Mouse (Mus musculus) forebrain, embryonic 14.5 days (tissue): ENCODE data around the gene Gm29423. TPM values are rescaled to one million over a fixed set of nuclear protein-coding genes. Genes with fewer than 3 reads are reported as not detected.
"Not testable (repeated sequence)": the region's sequence is repeated elsewhere in the genome, so short reads cannot be mapped to it uniquely, and the experiment has no call there.

Experiments
- ATAC-seq: fragments of 200-750 bp; cut with Nextera tagmentation; 2 replicates; pipeline ENCODE4 v1.8.0; 2017; ENCODE audit warnings: mild to moderate bottlenecking, moderate library complexity
- DNase-seq: peaks from one replicate; pipeline ENCODE4 v3.0.0-alpha.2; 2015; ENCODE audit warnings: low spot score
- H3K27ac ChIP-seq: fragments of 300-500 bp; sonication (generic); 2 replicates; pipeline ENCODE4 v1.5.1; 2014; ENCODE audit warnings: low read depth, mild to moderate bottlenecking, control low read depth, low read length, moderate library complexity
- H3K27me3 ChIP-seq: fragments of 300-500 bp; sonication (generic); replicated peaks from 2 replicates; pipeline ENCODE4 v1.6.1; 2014; ENCODE audit warnings: low read length, control low read depth, mixed read lengths; ENCODE audit not compliant: control insufficient read depth, insufficient read depth
- H3K36me3 ChIP-seq: fragments of 300-500 bp; sonication (generic); 2 replicates; pipeline ENCODE4 v1.6.1; 2014; ENCODE audit warnings: low read length, control low read depth; ENCODE audit not compliant: control insufficient read depth, insufficient read depth
- H3K4me1 ChIP-seq: fragments of 300-500 bp; sonication (generic); 2 replicates; pipeline ENCODE4 v1.6.1; 2014; ENCODE audit warnings: antibody characterized with exemption, low read length, control low read depth; ENCODE audit not compliant: control insufficient read depth, insufficient read depth
- H3K4me2 ChIP-seq: fragments of 300-500 bp; sonication (generic); 2 replicates; pipeline ENCODE4 v1.6.1; 2014; ENCODE audit warnings: mild to moderate bottlenecking, control low read depth, low read length
- H3K4me3 ChIP-seq: fragments of 300-500 bp; sonication (generic); 2 replicates; pipeline ENCODE4 v1.5.1; 2014; ENCODE audit warnings: low read depth, low read length, control low read depth
- H3K9ac ChIP-seq: fragments of 300-500 bp; sonication (generic); 2 replicates; pipeline ENCODE4 v1.6.1; 2014; ENCODE audit warnings: mild to moderate bottlenecking, low read length, control low read depth, moderate library complexity
- H3K9me3 ChIP-seq: fragments of 300-500 bp; sonication (generic); replicated peaks from 2 replicates; pipeline ENCODE4 v1.6.1; 2016; ENCODE audit warnings: low read length, control low read depth, mixed read lengths; ENCODE audit not compliant: control insufficient read depth
- WGBS: fragments of 180-500 bp; shearing (Covaris S2); extraction: QIAGEN DNeasy Blood & Tissue Kit; methylation state at CpG from one replicate; pipeline ENCODE4 v1.1.7; 2014; 5-methylcytosine and 5-hydroxymethylcytosine counted together
- polyA plus RNA-seq: library from polyadenylated mRNA; unstranded; fragments of >200 nt; fragmentation: Nextera tagmentation; extraction: Ambion mirVana; gene quantifications from 2 replicates; pipeline ENCODE4 v1.2.1, GENCODE M21; 2014

Gene Gm29423
- polyA plus RNA-seq: not detected in 2 replicates

DNA sequence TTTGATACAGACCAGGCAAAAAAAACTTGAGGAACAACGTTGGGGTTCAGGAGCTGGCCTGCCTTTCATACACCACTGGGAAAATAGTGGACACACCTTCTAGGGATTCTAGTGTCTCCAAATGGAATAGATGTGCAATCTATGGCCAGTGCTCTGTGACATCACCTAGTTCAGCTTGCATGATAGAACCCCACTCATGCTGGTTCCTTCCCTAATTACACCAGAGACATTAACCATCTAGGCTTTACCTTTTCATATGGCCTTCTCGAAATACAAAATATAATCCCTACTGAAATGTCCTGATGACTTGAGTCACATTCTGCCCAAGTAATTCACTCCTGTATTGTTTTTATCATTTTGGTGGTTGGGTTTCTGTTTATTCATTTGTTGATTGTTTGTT is at the start of gene Gm29423, which contains the start of gene Gm29644:
TSS of gene Gm29423 (minus strand) at position 101 of the 400 bp plus-strand sequence.
TSS of gene Gm29644 (minus strand) at position 157 of the 400 bp plus-strand sequence.
- not testable (repeated sequence) for H3K9me3 ChIP-seq, H3K9ac ChIP-seq, ATAC-seq, H3K4me2 ChIP-seq, H3K4me1 ChIP-seq, H3K4me3 ChIP-seq, DNase-seq, H3K36me3 ChIP-seq, H3K27ac ChIP-seq, H3K27me3 ChIP-seq
- no CpG with 5 or more reads among the region's 2 CpGs for WGBS

DNA sequence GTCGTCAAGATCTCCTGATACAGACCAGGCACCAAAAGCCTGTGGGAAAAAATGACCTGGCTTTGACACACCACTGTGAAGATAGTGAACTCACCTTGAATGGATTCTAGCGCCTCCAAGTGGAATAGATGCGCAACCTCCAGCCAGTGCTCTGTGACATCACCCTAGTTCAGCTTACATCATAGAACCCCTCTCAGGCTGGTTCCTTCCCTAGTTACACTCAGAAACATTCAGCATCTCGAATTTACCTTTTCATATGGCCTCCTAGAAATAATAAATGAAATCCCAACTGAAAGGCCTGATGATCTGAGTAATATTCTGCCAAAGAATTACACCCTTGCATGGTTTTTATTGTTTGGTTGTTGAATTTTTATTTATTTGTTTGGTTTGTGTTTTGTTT is 29.5 kb downstream of the Gm29423 start, which contains the start of gene Gm21118:
TSS of gene Gm21118 (minus strand) at position 101 of the 400 bp plus-strand sequence.
- not testable (repeated sequence) for H3K9ac ChIP-seq, H3K27me3 ChIP-seq, DNase-seq, H3K27ac ChIP-seq, H3K36me3 ChIP-seq, H3K4me3 ChIP-seq, H3K4me1 ChIP-seq, ATAC-seq, H3K9me3 ChIP-seq, H3K4me2 ChIP-seq
- WGBS: no CpG with 5 or more reads among the region's 4 CpGs

Other genes starting within 250 kb of the Gm29423 start
- gene Gm21118, start 29.6 kb downstream of the Gm29423 start, polyA plus RNA-seq: not detected in 2 replicates
- not detected in 2 replicates for gene Gm29644, start 56 bp upstream of the Gm29423 start, polyA plus RNA-seq
- gene Gm20888, start 138.6 kb upstream of the Gm29423 start, polyA plus RNA-seq: not detected in 2 replicates